Mouse (Mus musculus) olfactory bulb, adult 2 months (tissue): ENCODE data around the gene Srgap2.

Experiments used
- CTCF ChIP-seq: fragments of 200-500 bp; IDR thresholded peaks from 2 replicates; pipeline ENCODE4 v1.5.1; 2012; ENCODE audit warnings: low read depth, mild to moderate bottlenecking, low read length, moderate library complexity; ENCODE audit not compliant: insufficient read depth
- POLR2A ChIP-seq: fragments of 200-500 bp; IDR thresholded peaks from 2 replicates; pipeline ENCODE4 v1.6.1; 2012; ENCODE audit warnings: mild to moderate bottlenecking, low read depth, low read length, moderate library complexity; ENCODE audit not compliant: insufficient read depth

GRCm38 (mm10) chr1:131528561-131529166 is 1.5 kb upstream of the Srgap2 start:
- TF ChIP-seq CTCF (no peak), POLR2A (no peak)
